Mouse (Mus musculus) MEL (cell line): ENCODE results near the gene Afp.

Experiments
- ETS1 ChIP-seq: IDR thresholded peaks from 2 replicates; pipeline ENCODE4 v1.6.1; 2012; ENCODE audit warnings: low read depth, mild to moderate bottlenecking, inconsistent platforms, low read length, improper control_type of control experiment, moderate library complexity
- POLR2A ChIP-seq, 2 experiments: IDR thresholded peaks; 2 replicates each; pipeline ENCODE4 v1.6.1; 2011 to 2012; ENCODE audit warnings: low read length in 2 of 2, mild to moderate bottlenecking in 2 of 2, control low read depth in 1 of 2, improper control_type of control experiment in 1 of 2, low read depth in 1 of 2, moderate library complexity in 1 of 2; ENCODE audit not compliant: control insufficient read depth in 1 of 2, insufficient read depth in 1 of 2, poor library complexity in 1 of 2

DNA sequence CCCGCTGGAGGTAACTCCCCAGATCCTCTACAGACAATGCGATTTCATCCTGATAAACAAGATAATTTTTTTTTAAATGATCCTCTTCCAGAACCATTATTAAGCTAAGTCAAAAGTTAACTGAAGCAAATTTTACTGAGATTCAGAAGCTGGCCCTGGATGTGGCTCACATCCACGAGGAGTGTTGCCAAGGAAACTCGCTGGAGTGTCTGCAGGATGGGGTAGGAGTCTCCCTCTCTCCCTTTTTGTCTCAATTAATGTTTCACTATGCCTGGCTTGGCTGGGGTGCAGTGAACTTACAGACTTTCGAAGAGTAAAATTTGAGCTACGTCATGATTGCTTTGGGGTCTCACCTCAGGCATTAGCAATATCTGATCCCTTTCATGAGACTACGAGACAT is 9.0 kb downstream of the Afp start:
- TF ChIP-seq POLR2A (IDR thresholded peaks at IDR 0.05; ENCODE audit: control insufficient read depth in 1 of 2, insufficient read depth in 1 of 2, low read depth in 1 of 2, low read length in 2 of 2, poor library complexity in 1 of 2) (no peak), ETS1 (no peak)
